Mouse (Mus musculus): ENCODE measurements at regions not wholly inside any gene's neighbourhood (a gene's known extent, or its start where the extent isn't known, plus 50 kb on each side); places are given as distances from the start of the nearest gene placed in this dataset.
"Not testable (repeated sequence)": the region's sequence is repeated elsewhere in the genome, so short reads cannot be mapped to it uniquely, and the experiment has no call there.

DNA sequence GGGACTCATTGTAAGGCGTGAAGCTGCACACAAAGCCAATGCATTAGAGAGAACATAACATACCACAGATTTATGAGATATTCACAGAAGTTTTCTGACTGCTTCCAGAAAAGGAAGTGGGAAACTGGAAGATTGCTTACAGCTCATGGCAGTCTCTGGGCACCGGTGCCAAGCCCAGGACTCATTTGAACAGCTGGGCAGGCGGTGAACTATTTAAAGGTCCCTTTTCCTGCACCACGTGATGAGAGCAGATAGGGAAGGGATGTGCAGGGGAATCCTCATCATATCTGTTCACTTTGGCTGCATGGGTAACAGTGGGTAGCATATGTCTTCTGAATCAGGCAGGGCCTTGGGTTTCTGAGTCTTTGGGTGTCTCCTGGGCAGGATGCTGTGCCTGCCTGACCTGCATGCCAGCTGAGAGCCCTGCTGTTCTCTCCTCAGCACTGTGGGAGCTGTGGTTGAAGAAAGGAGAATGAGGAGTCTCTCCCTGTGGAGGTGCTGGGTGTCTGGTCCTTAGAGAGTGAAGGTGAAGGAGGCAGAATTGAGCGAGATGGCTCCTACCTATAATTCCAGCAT, 123.5 kb downstream of the Cyld start:
- Histone ChIP-seq H3K4me1 (replicated peaks; ENCODE audit: control insufficient read depth, insufficient read depth, low read length) (no peaks in the 10 kb centered on the region), H3K27me3 (replicated peaks; ENCODE audit: control insufficient read depth, insufficient read depth, low read length) (no peaks in the 10 kb centered on the region), H3K4me3 (replicated peaks; ENCODE audit: low read length) (no peak overlapping the region), H3K27ac (ENCODE audit: low read length) (no peak overlapping the region), H3K9ac (replicated peaks; ENCODE audit: low read depth, low read length) (no peak overlapping the region), H3K9me3 (ENCODE audit: control insufficient read depth, low read length) (no peaks in the 10 kb centered on the region), H3K4me2 (ENCODE audit: low read length) (no peak overlapping the region), H3K36me3 (ENCODE audit: control insufficient read depth, insufficient read depth) (no peaks in the 10 kb centered on the region)
- no peak for ATAC-seq
- WGBS = 92% methylated on average over 5 of the region's 5 CpGs

DNA sequence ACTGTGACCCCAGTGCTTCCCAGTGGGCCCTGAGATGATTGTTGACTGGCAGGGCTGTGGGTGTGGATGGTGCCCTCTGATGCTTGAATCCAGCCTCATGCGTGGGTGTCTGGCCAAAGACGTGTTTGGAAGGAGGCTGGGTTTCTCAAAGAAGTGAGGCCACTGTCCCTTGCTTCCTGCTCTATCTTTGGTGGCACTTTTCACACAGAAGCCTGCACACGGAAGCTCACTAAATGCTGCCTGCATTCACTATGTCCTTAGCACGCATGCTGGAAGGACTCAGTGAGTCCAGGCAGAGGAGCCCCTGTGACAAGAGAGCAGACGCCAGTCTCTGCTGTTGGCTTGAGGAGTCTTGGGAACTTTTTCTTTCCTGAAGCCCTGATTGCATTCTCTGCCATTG, 119.6 kb downstream of the Cyld start:
- no peaks in the 10 kb centered on the region for H3K27me3 ChIP-seq (replicated peaks; ENCODE audit: control insufficient read depth, insufficient read depth, low read length)
- H3K27ac ChIP-seq (ENCODE audit: low read length) = no peak overlapping the region
- peaks cover 9% of the 10 kb centered on the region for H3K4me1 ChIP-seq (replicated peaks; ENCODE audit: control insufficient read depth, insufficient read depth, low read length)
- 93% methylated on average over 5 of the region's 5 CpGs for WGBS
- H3K9me3 ChIP-seq (ENCODE audit: control insufficient read depth, low read length) = no peaks in the 10 kb centered on the region
- no peak overlapping the region for H3K4me2 ChIP-seq (ENCODE audit: low read length)
- H3K9ac ChIP-seq (replicated peaks; ENCODE audit: low read depth, low read length) = no peak overlapping the region
- no peak for ATAC-seq
- no peaks in the 10 kb centered on the region for H3K36me3 ChIP-seq (ENCODE audit: control insufficient read depth, insufficient read depth)
- no peak overlapping the region for H3K4me3 ChIP-seq (replicated peaks; ENCODE audit: low read length)

- peaks cover 9% of the 10 kb centered on the region for H3K4me1 ChIP-seq (replicated peaks; ENCODE audit: control insufficient read depth, insufficient read depth, low read length)
- 89% methylated on average over 6 of the region's 6 CpGs for WGBS
- ATAC-seq = no peak
- no peaks in the 10 kb centered on the region for H3K36me3 ChIP-seq (ENCODE audit: control insufficient read depth, insufficient read depth)
- H3K9ac ChIP-seq (replicated peaks; ENCODE audit: low read depth, low read length) = no peak overlapping the region
- no peak overlapping the region for H3K27ac ChIP-seq (ENCODE audit: low read length)
- H3K27me3 ChIP-seq (replicated peaks; ENCODE audit: control insufficient read depth, insufficient read depth, low read length) = no peaks in the 10 kb centered on the region
- no peak overlapping the region for H3K4me2 ChIP-seq (ENCODE audit: low read length)
- H3K4me3 ChIP-seq (replicated peaks; ENCODE audit: low read length) = no peak overlapping the region
- 0 out of 2 replicates have a peak, but pooled peaks cover 1% of the 10 kb centered on the region for H3K9me3 ChIP-seq (ENCODE audit: control insufficient read depth, low read length)
These were observed 117.4 kb downstream of the Cyld start for GRCm38 (mm10) chr8:88814246-88814645.

DNA sequence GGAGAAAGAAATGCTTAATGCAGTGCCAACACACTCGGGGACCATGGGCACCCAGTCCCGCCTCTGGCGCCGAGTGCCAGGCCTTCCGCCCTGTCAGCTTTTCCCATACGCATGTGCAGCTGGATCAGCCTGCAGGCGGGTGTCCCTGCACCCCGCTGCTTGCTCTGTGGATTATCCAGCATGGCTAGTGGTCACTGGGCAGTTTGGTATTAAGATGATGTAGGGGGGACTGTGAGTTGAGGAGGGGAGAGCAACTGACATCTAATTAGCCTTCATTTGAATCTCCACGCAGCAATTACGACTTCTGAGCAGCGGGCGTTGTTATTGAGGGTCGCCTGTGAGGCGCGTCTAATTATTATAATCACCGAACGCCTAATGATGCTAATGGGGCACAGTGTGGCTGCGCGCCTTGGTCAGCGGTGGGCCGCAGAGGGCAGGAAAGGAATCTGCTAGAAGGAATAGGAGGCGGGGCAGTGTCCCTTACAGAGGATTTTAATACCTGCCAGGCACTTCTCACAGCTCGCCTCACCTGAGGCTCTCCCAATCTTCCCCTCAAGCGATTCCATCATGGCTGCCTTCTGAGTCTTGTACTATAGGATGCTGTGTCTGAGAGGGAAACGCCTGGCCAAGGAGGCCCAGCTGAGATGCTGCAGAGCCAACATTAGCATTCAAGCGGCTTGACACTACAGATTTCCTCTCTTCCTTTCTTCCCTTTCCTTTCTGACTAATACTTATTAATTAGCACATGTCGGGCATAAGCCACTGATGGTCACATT, 116.3 kb downstream of the Cyld start:
- H3K36me3 ChIP-seq (ENCODE audit: control insufficient read depth, insufficient read depth) = no peaks in the 10 kb centered on the region
- no peak overlapping the region for H3K27ac ChIP-seq (ENCODE audit: low read length)
- no peaks in the 10 kb centered on the region for H3K27me3 ChIP-seq (replicated peaks; ENCODE audit: control insufficient read depth, insufficient read depth, low read length)
- H3K4me3 ChIP-seq (replicated peaks; ENCODE audit: low read length) = peak overlapping the region; percentile 13; the same call in 1 of the 2 replicates
- peak overlapping the region; percentile 45 for H3K4me2 ChIP-seq (ENCODE audit: low read length)
- H3K9me3 ChIP-seq (ENCODE audit: control insufficient read depth, low read length) = 0 out of 2 replicates have a peak, but pooled peaks cover 2% of the 10 kb centered on the region
- H3K4me1 ChIP-seq (replicated peaks; ENCODE audit: control insufficient read depth, insufficient read depth, low read length) = peaks cover 9% of the 10 kb centered on the region
- 0 out of 2 replicates have a peak overlapping the region, but pooled peaks have one; percentile 6 for H3K9ac ChIP-seq (replicated peaks; ENCODE audit: low read depth, low read length)
- WGBS = 7% methylated on average over 27 of the region's 27 CpGs
- ATAC-seq = peak; percentile 80

GRCm38 (mm10) chr8:88806851-88807250, 110.0 kb downstream of the Cyld start:
- not testable (repeated sequence) for H3K4me3 ChIP-seq (replicated peaks; ENCODE audit: low read length); H3K9ac ChIP-seq (replicated peaks; ENCODE audit: low read depth, low read length); H3K4me2 ChIP-seq (ENCODE audit: low read length); H3K4me1 ChIP-seq (replicated peaks; ENCODE audit: control insufficient read depth, insufficient read depth, low read length); H3K27ac ChIP-seq (ENCODE audit: low read length); H3K9me3 ChIP-seq (ENCODE audit: control insufficient read depth, low read length); H3K36me3 ChIP-seq (ENCODE audit: control insufficient read depth, insufficient read depth); ATAC-seq; H3K27me3 ChIP-seq (replicated peaks; ENCODE audit: control insufficient read depth, insufficient read depth, low read length)
- 87% methylated on average over 10 of the region's 10 CpGs for WGBS
